Mouse (Mus musculus) limb, embryonic 15.5 days (tissue): Measurements from ENCODE around the gene Ocln. TPM values are rescaled to one million over a fixed set of nuclear protein-coding genes. Genes with fewer than 3 reads are reported as not detected.

Experiments
- ATAC-seq: fragments of 200-750 bp; cut with Nextera tagmentation; 2 replicates; pipeline ENCODE4 v1.8.0; 2017; ENCODE audit warnings: low read depth, moderate TSS enrichment; ENCODE audit not compliant: insufficient number of reproducible peaks, low FRiP score, low TSS enrichment
- H3K27ac ChIP-seq: fragments of 300-500 bp; sonication (generic); 2 replicates; pipeline ENCODE4 v1.5.1; 2015; ENCODE audit warnings: moderate library complexity, mild to moderate bottlenecking, inconsistent platforms
- H3K27me3 ChIP-seq: fragments of 300-500 bp; sonication (generic); 2 replicates; pipeline ENCODE4 v1.6.1; 2015; ENCODE audit warnings: inconsistent platforms
- H3K36me3 ChIP-seq: fragments of 300-500 bp; sonication (generic); 2 replicates; pipeline ENCODE4 v1.6.1; 2015; ENCODE audit warnings: inconsistent platforms
- H3K4me1 ChIP-seq: fragments of 300-500 bp; sonication (generic); 2 replicates; pipeline ENCODE4 v1.6.1; 2015; ENCODE audit warnings: inconsistent platforms
- H3K4me2 ChIP-seq: fragments of 300-500 bp; sonication (generic); 2 replicates; pipeline ENCODE4 v1.6.1; 2015; ENCODE audit warnings: mild to moderate bottlenecking, inconsistent platforms
- H3K4me3 ChIP-seq: fragments of 300-500 bp; sonication (generic); 2 replicates; pipeline ENCODE4 v1.5.1; 2015; ENCODE audit warnings: mild to moderate bottlenecking, inconsistent platforms
- H3K9ac ChIP-seq: fragments of 300-500 bp; sonication (generic); 2 replicates; pipeline ENCODE4 v1.6.1; 2015; ENCODE audit warnings: inconsistent platforms
- H3K9me3 ChIP-seq: fragments of 300-500 bp; sonication (generic); 2 replicates; pipeline ENCODE4 v1.6.1; 2016; ENCODE audit warnings: inconsistent platforms
- WGBS: fragments of 180-500 bp; shearing (Covaris S2); methylation state at CpG from one replicate; pipeline ENCODE4 v1.1.7; 2015; 5-methylcytosine and 5-hydroxymethylcytosine counted together
- polyA plus RNA-seq: library from polyadenylated mRNA; unstranded; fragments of >200 nt; fragmentation: Nextera tagmentation; extraction: Ambion mirVana; gene quantifications from 2 replicates; pipeline ENCODE4 v1.2.1, GENCODE M21; 2015

Gene Ocln
- polyA plus RNA-seq, 1 experiment from 2014 or later, result 12.1 TPM

DNA sequence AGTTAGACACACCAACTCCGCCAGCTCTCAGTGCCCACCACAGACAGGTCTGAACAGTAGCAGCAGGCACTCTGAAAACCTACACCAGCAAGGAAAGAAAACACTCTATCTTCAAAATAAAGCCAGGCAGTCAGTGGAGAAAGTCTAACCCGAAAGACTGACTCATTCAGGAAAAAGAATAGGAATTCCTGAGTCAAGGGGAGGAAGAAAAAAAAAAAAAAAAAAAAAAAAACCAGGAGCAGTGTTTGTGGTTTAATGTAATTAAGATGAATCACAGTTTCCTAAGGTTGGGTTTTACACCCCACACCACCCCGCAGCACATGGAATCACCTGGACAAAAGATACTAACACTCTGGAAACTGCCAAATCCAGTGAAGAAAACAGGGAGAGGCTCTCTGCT lies 16.4 kb downstream of the Ocln start:
- H3K9me3 ChIP-seq, result no peaks in the 10 kb centered on the region
- no peak overlapping the region for H3K9ac ChIP-seq
- H3K4me3 ChIP-seq, result no peak overlapping the region
- H3K4me2 ChIP-seq, result no peak overlapping the region
- no peaks in the 10 kb centered on the region for H3K36me3 ChIP-seq
- no peak for ATAC-seq
- WGBS, result 81% methylated on average over 3 of the region's 3 CpGs
- no peaks in the 10 kb centered on the region for H3K4me1 ChIP-seq
- no peak overlapping the region for H3K27ac ChIP-seq
- no peaks in the 10 kb centered on the region for H3K27me3 ChIP-seq

DNA sequence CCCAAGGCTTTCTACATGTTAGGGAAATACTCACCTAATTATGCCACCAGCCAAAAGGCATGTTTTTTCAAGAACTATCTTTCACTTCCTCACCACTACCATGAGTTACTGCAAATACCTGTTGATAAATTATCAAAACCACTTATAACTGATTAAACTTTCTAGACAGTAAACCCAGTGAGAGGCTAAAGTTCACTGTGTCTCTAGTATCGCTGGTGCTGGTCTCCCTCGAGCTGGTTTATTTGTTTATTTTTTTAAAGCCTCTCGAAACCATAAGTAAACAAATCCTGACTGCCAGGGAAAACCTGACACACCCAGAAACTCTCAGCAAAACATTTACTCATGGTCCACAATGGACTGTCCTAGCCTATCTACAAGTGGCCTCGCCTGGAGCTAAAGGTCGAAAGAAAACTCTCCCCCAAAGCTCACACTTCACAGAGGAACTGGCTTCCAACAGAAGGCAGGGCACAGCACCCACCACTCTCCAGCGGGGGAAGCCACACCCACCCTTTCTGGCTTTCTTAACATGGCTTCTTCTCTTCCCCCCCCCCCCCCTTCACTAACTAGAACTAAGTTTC lies 19.6 kb downstream of the Ocln start:
- no peaks in the 10 kb centered on the region for H3K27me3 ChIP-seq
- no peaks in the 10 kb centered on the region for H3K4me1 ChIP-seq
- H3K4me3 ChIP-seq, result no peak overlapping the region
- 43% methylated on average over 6 of the region's 6 CpGs for WGBS
- H3K4me2 ChIP-seq, result no peak overlapping the region
- no peaks in the 10 kb centered on the region for H3K36me3 ChIP-seq
- no peak overlapping the region for H3K9ac ChIP-seq
- H3K27ac ChIP-seq, result no peak overlapping the region
- no peak for ATAC-seq
- H3K9me3 ChIP-seq, result no peaks in the 10 kb centered on the region

DNA sequence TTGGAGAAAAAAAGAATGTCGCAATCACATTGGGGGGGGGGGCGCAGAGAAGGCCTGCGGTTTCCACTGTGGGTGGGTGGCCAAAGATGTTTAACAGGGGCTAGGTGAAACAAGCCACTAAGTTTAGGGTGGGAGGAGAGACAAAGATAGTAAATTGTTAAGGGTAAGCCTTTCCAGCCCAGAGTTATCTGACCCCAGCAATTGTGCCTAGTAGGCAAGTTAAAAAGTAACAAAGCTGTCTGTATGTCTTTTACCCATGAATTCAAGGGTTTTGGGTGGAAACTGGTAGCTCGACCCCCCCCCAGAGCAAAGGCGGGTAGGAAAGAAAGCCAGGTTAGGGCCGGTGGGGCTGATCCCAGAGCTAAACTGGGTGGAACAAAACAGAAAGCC lies 25.9 kb downstream of the Ocln start:
- no peaks in the 10 kb centered on the region for H3K9me3 ChIP-seq
- H3K9ac ChIP-seq, result no peak overlapping the region
- no peak overlapping the region for H3K4me2 ChIP-seq
- WGBS, result 60% methylated on average over 6 of the region's 6 CpGs
- ATAC-seq, result no peak
- H3K36me3 ChIP-seq, result no peaks in the 10 kb centered on the region
- H3K27ac ChIP-seq, result no peak overlapping the region
- no peaks in the 10 kb centered on the region for H3K4me1 ChIP-seq
- no peaks in the 10 kb centered on the region for H3K27me3 ChIP-seq
- no peak overlapping the region for H3K4me3 ChIP-seq

DNA sequence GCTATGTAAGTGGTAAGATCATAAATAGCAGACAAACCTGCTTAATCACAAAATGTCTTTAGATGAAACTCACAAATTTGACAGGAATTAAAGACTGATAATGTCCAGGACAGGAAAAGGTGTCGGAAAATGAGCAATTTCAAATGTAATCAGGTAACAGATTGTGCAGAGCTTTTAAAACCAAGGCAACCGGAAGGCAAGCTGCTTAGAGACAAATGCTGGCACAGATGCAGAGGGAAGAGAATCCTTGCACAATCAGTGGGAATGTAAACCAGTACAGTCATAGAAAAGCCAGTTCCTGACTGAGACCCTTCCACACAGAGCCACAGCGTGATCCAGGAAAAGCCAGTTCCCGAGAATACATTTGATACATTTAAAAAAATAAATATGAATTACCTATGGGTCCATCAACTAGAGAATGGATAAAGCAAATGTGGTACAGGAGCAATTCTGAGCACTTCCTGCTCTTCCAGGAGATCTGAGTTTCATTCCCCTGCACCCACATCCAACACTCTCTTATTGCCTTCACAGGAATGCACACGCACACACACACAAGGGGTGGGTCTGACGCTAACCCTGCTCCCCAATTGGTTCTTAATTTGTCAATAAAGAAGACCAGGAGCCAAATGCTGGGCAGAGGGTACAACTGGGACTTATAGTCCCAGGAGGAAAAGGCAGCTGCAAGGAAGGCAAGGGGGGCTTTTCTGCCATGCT lies 26.4 kb downstream of the Ocln start:
- H3K9me3 ChIP-seq, result no peaks in the 10 kb centered on the region
- no peak overlapping the region for H3K4me3 ChIP-seq
- H3K4me1 ChIP-seq, result no peaks in the 10 kb centered on the region
- no peak overlapping the region for H3K4me2 ChIP-seq
- H3K27ac ChIP-seq, result no peak overlapping the region
- H3K9ac ChIP-seq, result no peak overlapping the region
- H3K27me3 ChIP-seq, result no peaks in the 10 kb centered on the region
- no peaks in the 10 kb centered on the region for H3K36me3 ChIP-seq
- ATAC-seq, result no peak
- 56% methylated on average over 6 of the region's 6 CpGs for WGBS

DNA sequence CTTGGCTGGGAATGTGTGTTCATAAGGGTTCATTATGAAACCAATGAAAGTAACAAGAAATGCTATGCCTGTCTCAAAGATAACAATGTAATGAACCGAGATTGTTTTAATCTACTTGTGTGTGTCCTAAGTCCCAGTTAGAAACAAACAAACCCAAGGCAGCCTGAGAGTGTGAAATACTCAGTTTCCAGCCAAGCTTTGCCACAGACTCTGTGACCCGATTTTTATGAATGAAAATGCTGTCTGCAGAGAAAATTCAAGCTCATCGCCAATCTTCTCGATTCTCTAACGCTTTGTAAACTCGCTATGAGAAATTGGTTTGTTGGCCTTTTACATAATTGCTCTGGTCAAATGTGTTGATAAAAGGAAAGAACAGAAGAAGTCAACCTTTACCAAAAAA lies 27.6 kb downstream of the Ocln start:
- WGBS, result 89% methylated on average over 6 of the region's 6 CpGs
- Histone ChIP-seq H3K4me3 (no peak overlapping the region), H3K4me1 (no peaks in the 10 kb centered on the region)

DNA sequence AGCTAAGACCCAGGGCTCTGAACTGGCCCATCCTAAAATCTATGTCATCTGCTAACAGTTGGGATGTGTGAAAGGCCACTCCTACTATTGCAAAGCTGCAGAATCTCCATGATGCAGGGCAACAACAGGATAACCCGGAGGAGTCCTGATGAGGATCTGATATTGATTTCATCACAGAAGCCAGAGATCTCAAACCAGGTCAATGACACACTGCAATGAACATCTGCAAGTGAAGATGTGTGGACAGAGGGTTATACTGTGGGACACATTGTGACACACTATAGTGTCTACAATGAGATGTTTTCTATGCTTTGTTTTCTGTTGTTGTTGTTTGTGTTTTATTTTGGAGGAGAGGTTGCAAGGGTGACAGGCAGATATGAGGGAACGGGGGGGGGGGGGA lies 28.8 kb downstream of the Ocln start:
- ATAC-seq, result no peak
- H3K27ac ChIP-seq, result no peak overlapping the region

More for the DNA sequence above, 27.6 kb downstream of the Ocln start:
- Histone ChIP-seq H3K36me3 (no peaks in the 10 kb centered on the region), H3K9ac (no peak overlapping the region), H3K27ac (no peak overlapping the region), H3K27me3 (no peaks in the 10 kb centered on the region), H3K4me2 (no peak overlapping the region), H3K9me3 (no peaks in the 10 kb centered on the region)
- ATAC-seq, result no peak

DNA sequence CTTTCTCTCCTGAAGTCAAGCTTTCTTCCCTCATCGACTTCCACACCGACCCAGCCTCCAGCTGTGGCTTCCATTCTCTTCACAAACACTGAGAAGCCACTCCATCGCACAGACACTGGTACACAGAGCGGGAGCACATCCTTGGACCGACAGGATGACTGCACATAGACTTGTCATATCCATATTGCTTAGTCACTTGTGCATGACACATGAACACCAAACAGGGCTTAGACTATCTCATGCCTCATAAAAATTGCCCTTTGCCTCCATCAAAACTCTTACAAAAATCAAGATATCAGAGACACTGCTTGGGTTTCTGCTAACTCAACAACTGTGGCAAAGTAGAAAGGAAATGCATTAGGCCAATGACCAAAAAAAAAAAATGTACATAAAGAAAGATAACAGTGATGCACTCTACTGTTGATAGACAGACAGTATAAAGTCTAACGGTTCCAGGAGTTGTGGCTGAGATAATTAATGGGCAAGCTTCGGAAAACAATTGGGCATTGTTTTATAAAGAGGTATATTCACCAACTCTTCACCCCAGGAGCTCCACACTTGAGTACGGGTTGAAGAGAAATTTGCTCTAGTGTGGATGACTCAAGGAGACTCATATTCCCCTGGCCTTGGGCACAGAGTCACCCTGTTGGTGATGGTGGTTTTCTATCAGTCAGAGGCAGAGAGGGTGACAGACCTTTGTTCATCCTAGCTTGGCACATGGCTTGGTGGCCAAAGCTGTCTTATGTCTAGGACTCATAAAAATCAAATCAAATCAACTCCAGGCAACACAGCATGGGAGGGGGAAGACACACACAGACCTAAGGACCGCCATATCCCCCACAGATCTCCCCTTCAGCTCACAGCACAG lies 30.6 kb downstream of the Ocln start:
- no peaks in the 10 kb centered on the region for H3K27me3 ChIP-seq
- H3K36me3 ChIP-seq, result no peaks in the 10 kb centered on the region
- H3K9ac ChIP-seq, result no peak overlapping the region
- WGBS, result 85% methylated on average over 9 of the region's 9 CpGs
- H3K9me3 ChIP-seq, result no peaks in the 10 kb centered on the region
- no peak overlapping the region for H3K27ac ChIP-seq
- H3K4me2 ChIP-seq, result no peak overlapping the region
- peaks cover 4% of the 10 kb centered on the region for H3K4me1 ChIP-seq
- ATAC-seq, result no peak
- H3K4me3 ChIP-seq, result no peak overlapping the region

More for the DNA sequence above, 28.8 kb downstream of the Ocln start:
- Histone ChIP-seq H3K4me2 (no peak overlapping the region), H3K4me3 (no peak overlapping the region), H3K9me3 (no peaks in the 10 kb centered on the region), H3K27me3 (no peaks in the 10 kb centered on the region), H3K9ac (no peak overlapping the region), H3K4me1 (no peaks in the 10 kb centered on the region), H3K36me3 (no peaks in the 10 kb centered on the region)
- 81% methylated on average over 2 of the region's 2 CpGs for WGBS

DNA sequence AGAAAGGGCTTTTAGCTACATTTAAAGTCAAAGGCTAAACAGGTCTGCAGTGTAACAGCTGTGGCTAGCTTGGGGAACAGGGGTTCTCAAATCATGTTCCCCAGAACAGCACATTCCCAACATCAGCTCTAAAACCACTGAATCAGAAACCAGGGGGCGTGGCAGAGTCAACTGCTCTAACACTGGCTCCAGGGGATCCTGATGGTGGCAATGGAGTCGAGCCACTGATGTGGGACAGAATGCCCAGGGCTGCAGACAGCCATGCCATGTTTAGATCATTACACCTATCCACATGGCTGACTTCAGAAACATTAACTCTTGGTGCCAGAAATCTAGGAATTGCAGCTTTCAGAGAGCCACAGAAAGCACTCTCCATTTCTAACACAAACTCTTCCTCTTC lies 33.4 kb downstream of the Ocln start:
- no peak for ATAC-seq
- peaks cover 13% of the 10 kb centered on the region for H3K4me1 ChIP-seq
- peak overlapping the region; percentile 70; the same call in 1 of the 2 replicates for H3K27ac ChIP-seq
- H3K36me3 ChIP-seq, result no peaks in the 10 kb centered on the region
- H3K9ac ChIP-seq, result no peak overlapping the region
- H3K4me2 ChIP-seq, result no peak overlapping the region
- H3K9me3 ChIP-seq, result no peaks in the 10 kb centered on the region
- no peaks in the 10 kb centered on the region for H3K27me3 ChIP-seq
- no peak overlapping the region for H3K4me3 ChIP-seq
- 56% methylated on average over 2 of the region's 2 CpGs for WGBS

DNA sequence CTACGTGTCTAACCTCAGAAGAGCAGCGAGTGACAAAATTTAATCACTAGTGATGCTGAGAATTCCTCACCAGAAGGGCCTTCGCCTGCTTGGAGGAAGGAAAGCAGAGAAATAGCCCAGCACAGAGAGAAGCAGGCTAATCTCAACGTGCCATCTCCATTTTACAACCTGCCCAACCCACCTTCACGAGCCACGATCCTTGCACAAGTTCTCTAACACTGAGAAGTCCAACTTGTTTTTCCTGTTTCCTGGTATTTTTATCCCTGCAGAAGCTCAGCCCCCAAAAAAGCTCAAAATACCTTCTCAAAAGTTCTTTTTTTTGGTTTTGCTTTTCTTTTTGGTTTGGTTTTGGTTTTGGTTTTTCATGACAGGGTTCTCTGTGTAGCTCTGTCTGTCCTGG lies 34.3 kb downstream of the Ocln start:
- Histone ChIP-seq H3K9ac (no peak overlapping the region), H3K27me3 (no peaks in the 10 kb centered on the region), H3K9me3 (no peaks in the 10 kb centered on the region), H3K4me3 (no peak overlapping the region), H3K4me1 (peaks cover 13% of the 10 kb centered on the region), H3K27ac (peak overlapping the region; percentile 70), H3K36me3 (no peaks in the 10 kb centered on the region), H3K4me2 (no peak overlapping the region)
- ATAC-seq, result no peak
- WGBS, result 63% methylated on average over 6 of the region's 6 CpGs

DNA sequence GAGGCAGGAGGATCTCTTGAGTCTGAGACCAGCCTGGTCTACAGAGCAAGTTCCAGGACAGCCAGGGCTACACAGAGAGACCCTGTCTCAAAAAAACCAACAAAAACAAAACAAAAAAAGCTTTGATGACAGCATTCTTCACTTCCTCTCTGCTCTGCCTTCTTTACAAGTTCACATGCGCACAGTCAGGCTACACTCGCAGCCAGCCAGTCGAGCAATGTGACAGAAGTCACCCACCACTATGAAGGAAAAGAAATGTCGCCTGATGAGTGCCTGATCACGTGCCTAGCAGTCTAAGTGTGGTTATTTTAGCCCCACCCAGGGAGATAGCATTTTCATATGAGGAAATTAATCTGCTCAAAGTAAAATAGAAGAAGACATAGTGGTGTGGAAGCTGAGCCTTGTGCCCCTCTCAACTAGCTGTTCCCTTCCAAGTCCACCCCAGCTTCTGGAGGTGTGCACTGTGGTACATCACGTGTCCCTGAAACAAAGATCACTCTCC lies 34.8 kb downstream of the Ocln start:
- Histone ChIP-seq H3K9ac (no peak overlapping the region), H3K27me3 (no peaks in the 10 kb centered on the region), H3K27ac (peak overlapping the region; percentile 70), H3K9me3 (no peaks in the 10 kb centered on the region), H3K4me3 (no peak overlapping the region), H3K4me2 (no peak overlapping the region), H3K36me3 (no peaks in the 10 kb centered on the region), H3K4me1 (peaks cover 13% of the 10 kb centered on the region)
- ATAC-seq, result no peak
- WGBS, result 76% methylated on average over 6 of the region's 6 CpGs

DNA sequence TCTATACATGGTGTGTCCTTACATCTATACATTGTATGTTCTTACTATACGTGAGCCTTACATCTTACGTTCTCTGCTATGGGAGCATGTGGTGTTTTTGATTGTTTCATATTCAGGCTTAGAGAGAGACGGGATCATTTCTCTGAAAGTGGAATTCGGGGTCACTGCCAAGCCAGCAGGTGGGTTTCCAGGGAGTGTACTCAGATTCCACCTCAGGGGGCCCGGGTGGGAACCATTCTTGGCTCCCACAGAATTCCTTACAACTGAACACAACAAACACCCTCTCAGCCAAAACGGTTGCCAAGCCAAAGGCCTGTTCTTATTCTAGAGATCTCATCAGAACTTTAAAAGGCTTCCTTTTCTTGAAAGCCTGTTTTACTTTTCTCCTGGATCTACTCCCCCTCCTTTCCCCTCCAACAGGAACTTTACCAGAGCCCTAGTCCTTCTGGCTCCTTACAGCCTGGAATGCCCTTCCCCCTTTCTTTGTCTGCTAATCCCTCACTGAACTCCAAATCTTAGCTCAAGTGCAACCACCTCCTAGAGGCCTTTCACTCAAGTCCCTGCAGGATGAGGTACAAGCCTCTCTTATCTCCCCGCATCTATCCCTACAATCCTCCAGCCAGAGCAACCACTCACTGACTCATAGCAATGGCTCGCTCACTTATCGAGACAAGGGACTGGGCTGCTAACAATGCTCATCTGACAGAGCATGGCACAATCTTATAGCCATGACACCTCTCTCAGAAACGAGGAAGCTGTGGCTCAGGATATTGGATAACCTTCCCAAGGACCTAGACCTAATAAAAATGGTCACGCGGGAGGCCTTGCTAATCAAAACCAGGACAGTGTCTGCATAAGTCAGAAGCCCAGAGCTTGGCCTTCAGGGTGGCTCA lies 36.1 kb downstream of the Ocln start:
- peak overlapping the region; percentile 79 for H3K27ac ChIP-seq
- WGBS, result 21% methylated on average over 12 of the region's 12 CpGs
- no peak overlapping the region for H3K4me2 ChIP-seq
- H3K4me3 ChIP-seq, result no peak overlapping the region
- no peaks in the 10 kb centered on the region for H3K27me3 ChIP-seq
- no peaks in the 10 kb centered on the region for H3K36me3 ChIP-seq
- ATAC-seq, result peak; percentile 55; the same call in 1 of the 2 replicates
- H3K9ac ChIP-seq, result no peak overlapping the region
- H3K4me1 ChIP-seq, result peaks cover 13% of the 10 kb centered on the region
- H3K9me3 ChIP-seq, result no peaks in the 10 kb centered on the region
